In genomic region chr5:36704684-36705083, GRCm38 (mm10) we compare ENCODE assay signal across 27 mouse cellular contexts.
"Had no signal": no experiment of that assay in that cellular context is flagged by ENCODE, and none has a peak within 500 bp of the region (broad histone marks: within the 10 kb centered on the region; RNA-seq: fewer than 3 reads in every experiment).

No protein-coding gene starts in this region.

- H3K36me3 ChIP-seq: heart, embryonic 12.5 days; heart, embryonic 15.5 days; hindbrain, embryonic 10.5 days; hindbrain, embryonic 12.5 days; intestine, embryonic 15.5 days; limb, embryonic 10.5 days; limb, embryonic 12.5 days; liver, embryonic 13.5 days; liver, embryonic 15.5 days had no signal

- H3K9ac ChIP-seq: heart, embryonic 12.5 days; heart, embryonic 15.5 days; hindbrain, embryonic 12.5 days; hindbrain, embryonic 14.5 days; intestine, embryonic 15.5 days; limb, embryonic 12.5 days; liver, embryonic 13.5 days; liver, embryonic 15.5 days; liver, postnatal 0 days had no signal

- H3K9me3 ChIP-seq: heart, embryonic 12.5 days; heart, embryonic 15.5 days; hindbrain, embryonic 10.5 days; hindbrain, embryonic 12.5 days; intestine, embryonic 15.5 days; limb, embryonic 10.5 days; limb, embryonic 12.5 days; liver, embryonic 13.5 days; liver, embryonic 15.5 days had no signal

- H3K27me3 ChIP-seq: heart, embryonic 12.5 days; heart, embryonic 15.5 days; hindbrain, embryonic 12.5 days; intestine, embryonic 15.5 days; limb, embryonic 12.5 days had no signal

- ATAC-seq: inflammation-experienced regulatory T-cells, adult 6 months; intestine, embryonic 15.5 days; intestine, postnatal 0 days; liver, postnatal 0 days had no signal

- H3K4me3 ChIP-seq: gastrocnemius, adult 2 months; heart, embryonic 12.5 days; heart, embryonic 15.5 days; hindbrain, embryonic 10.5 days; hindbrain, embryonic 12.5 days; intestine, embryonic 15.5 days; layer of hippocampus, adult 2 months; left cerebral cortex, adult 2 months; limb, embryonic 10.5 days; limb, embryonic 12.5 days; liver, embryonic 13.5 days; liver, embryonic 15.5 days had no signal

- DNase-seq: gastrocnemius, adult 2 months; gastrocnemius, postnatal 10 days; gastrocnemius, postnatal 25 days; heart, postnatal 14 days; heart, postnatal 36 days; kidney, adult 18-20 months; kidney, adult 8-10 months; kidney, postnatal 10 days; kidney, postnatal 25 days; kidney, postnatal 4 days; liver; liver, embryonic 13.5 days; liver, postnatal 0 days had no signal

- H3K27ac ChIP-seq: gastrocnemius, adult 2 months; heart, embryonic 15.5 days; hindbrain, embryonic 10.5 days; hindbrain, embryonic 12.5 days; hindbrain, embryonic 14.5 days; intestine, embryonic 15.5 days; layer of hippocampus, adult 2 months; left cerebral cortex, adult 2 months; limb, embryonic 10.5 days; limb, embryonic 12.5 days; liver, embryonic 13.5 days; liver, embryonic 15.5 days had no signal

- H3K4me2 ChIP-seq: heart, embryonic 12.5 days; heart, embryonic 15.5 days; hindbrain, embryonic 12.5 days; hindbrain, embryonic 14.5 days; intestine, embryonic 15.5 days; limb, embryonic 12.5 days; liver, embryonic 11.5 days; liver, embryonic 13.5 days; liver, embryonic 15.5 days had no signal

- H3K4me1 ChIP-seq: hindbrain, embryonic 10.5 days; hindbrain, embryonic 12.5 days; intestine, embryonic 15.5 days; limb, embryonic 10.5 days; limb, embryonic 12.5 days had no signal
